Mouse (Mus musculus): ENCODE measurements around the gene Olfr19. TPM values are rescaled to one million over a fixed set of nuclear protein-coding genes. Genes with fewer than 3 reads are reported as not detected.
"Not testable (repeated sequence)": the region's sequence is repeated elsewhere in the genome, so short reads cannot be mapped to it uniquely, and the experiment has no call there.

Gene Olfr19
- not detected in 2 replicates for polyA plus RNA-seq (2012; ENCODE audit: insufficient read depth, low replicate concordance)

- no peaks in the 10 kb centered on the region for H3K36me3 ChIP-seq (replicated peaks; ENCODE audit: low read length)
- no peak within 1 kb of the TSS for H3K4me3 ChIP-seq (replicated peaks)
- no peaks in the 10 kb centered on the region for H3K4me1 ChIP-seq
- H3K27me3 ChIP-seq (replicated peaks), result no peaks in the 10 kb centered on the region
- H3K9me3 ChIP-seq, result no peaks in the 10 kb centered on the region
- TF ChIP-seq GATA1 (IDR thresholded peaks at IDR 0.05; ENCODE audit: borderline replicate concordance, low read length) (no peak), FLI1 (IDR thresholded peaks at IDR 0.05; ENCODE audit: low read length) (no peak)
Measured at GRCm38 (mm10) chr16:16676305-16676704, at the start of gene Olfr19. TSS of gene Olfr19 (minus strand) at chr16:16676405.

GRCm38 (mm10) chr16:16684975-16685374, 8.8 kb upstream of the Olfr19 start:
- H3K4me3 ChIP-seq (replicated peaks), result no peak overlapping the region
- no peaks in the 10 kb centered on the region for H3K4me1 ChIP-seq
- TF ChIP-seq GATA1 (IDR thresholded peaks at IDR 0.05; ENCODE audit: borderline replicate concordance, low read length) (no peak), FLI1 (IDR thresholded peaks at IDR 0.05; ENCODE audit: low read length) (no peak)

DNA sequence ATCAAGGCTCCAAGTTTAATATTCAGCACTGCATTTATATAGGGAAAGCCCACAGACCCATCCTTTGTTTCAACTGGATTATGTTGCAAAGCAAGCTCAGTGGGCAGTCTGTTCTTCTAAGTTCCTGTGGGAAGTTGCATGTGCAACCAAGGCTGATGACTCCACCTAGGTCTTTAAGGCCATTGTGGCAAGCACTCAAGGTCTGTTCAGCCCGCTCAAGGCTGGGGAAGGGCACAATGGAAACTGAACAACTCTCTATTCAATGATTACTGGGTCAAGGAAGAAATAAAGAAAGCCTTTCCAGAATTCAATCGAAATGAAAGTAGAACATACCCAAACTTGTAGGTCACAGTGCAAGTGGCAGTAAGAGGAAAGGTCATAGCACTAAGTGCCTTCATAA, 7.8 kb upstream of the Olfr19 start:
- no peaks in the 10 kb centered on the region for H3K36me3 ChIP-seq (replicated peaks; ENCODE audit: low read length)
- no peaks in the 10 kb centered on the region for H3K27me3 ChIP-seq (replicated peaks)
- no peak overlapping the region for H3K4me3 ChIP-seq (replicated peaks)
- no peaks in the 10 kb centered on the region for H3K9me3 ChIP-seq
- TF ChIP-seq GATA1 (IDR thresholded peaks at IDR 0.05; ENCODE audit: borderline replicate concordance, low read length), result no peak
- TF ChIP-seq FLI1 (IDR thresholded peaks at IDR 0.05; ENCODE audit: low read length), result no peak
- no peaks in the 10 kb centered on the region for H3K4me1 ChIP-seq

More at GRCm38 (mm10) chr16:16684975-16685374, 8.8 kb upstream of the Olfr19 start:
- H3K9me3 ChIP-seq, result no peaks in the 10 kb centered on the region
- H3K27me3 ChIP-seq (replicated peaks), result no peaks in the 10 kb centered on the region
- H3K36me3 ChIP-seq (replicated peaks; ENCODE audit: low read length), result no peaks in the 10 kb centered on the region

GRCm38 (mm10) chr16:16664994-16665393, 11.2 kb downstream of the Olfr19 start:
- no peaks in the 10 kb centered on the region for H3K9me3 ChIP-seq
- no peak for TF ChIP-seq GATA1 (IDR thresholded peaks at IDR 0.05; ENCODE audit: borderline replicate concordance, low read length)
- no peak for TF ChIP-seq FLI1 (IDR thresholded peaks at IDR 0.05; ENCODE audit: low read length)
- H3K36me3 ChIP-seq (replicated peaks; ENCODE audit: low read length), result no peaks in the 10 kb centered on the region
- H3K27me3 ChIP-seq (replicated peaks), result no peaks in the 10 kb centered on the region
- H3K4me3 ChIP-seq (replicated peaks), result no peak overlapping the region
- H3K4me1 ChIP-seq, result no peaks in the 10 kb centered on the region

DNA sequence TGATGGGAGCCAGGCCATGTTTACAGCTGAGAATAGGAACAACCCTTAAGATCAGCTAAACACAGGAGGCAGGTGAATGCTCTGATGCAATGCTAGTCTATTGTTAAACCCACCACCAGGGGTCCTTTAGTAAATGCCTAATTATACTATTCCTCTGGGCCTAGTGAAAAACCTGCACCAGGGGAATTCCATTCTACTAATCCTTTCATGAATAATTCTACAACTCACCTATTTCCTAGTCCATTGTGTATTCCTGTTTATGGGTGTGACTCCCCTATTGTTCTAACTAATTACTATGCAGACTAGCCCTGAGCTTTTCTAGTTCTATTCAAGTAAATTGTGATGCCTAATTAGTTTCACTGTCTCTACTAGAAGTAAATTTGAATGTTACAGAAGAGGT, 11.7 kb downstream of the Olfr19 start:
- H3K4me1 ChIP-seq; H3K4me3 ChIP-seq (replicated peaks); H3K27me3 ChIP-seq (replicated peaks); H3K36me3 ChIP-seq (replicated peaks; ENCODE audit: low read length); H3K9me3 ChIP-seq: not testable (repeated sequence)

- TF ChIP-seq GATA1 (IDR thresholded peaks at IDR 0.05; ENCODE audit: borderline replicate concordance, low read length), result no peak
- TF ChIP-seq FLI1 (IDR thresholded peaks at IDR 0.05; ENCODE audit: low read length), result no peak
- H3K9me3 ChIP-seq, result no peaks in the 10 kb centered on the region
Measured at GRCm38 (mm10) chr16:16645148-16645547, 31.1 kb downstream of the Olfr19 start.

DNA sequence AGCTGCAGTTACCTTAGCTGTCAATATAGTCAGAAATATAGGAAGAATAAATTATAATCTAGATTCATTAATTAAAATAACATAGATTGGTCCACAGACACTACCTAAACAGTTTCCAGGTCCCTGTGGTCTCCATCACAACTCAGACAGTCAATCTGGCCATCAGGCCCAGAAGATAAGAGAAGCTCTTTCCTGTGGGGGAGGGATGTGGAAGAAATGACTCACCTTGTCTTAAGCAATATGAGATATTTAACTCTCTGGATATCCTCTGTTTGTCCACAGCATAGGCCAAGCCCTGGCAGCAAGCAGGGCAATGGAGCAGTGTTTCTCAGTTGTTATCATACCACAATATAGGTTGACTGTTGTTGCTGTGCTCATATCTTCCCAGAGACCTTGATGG, 42.5 kb downstream of the Olfr19 start:
- TF ChIP-seq FLI1 (IDR thresholded peaks at IDR 0.05; ENCODE audit: low read length) (no peak), GATA1 (IDR thresholded peaks at IDR 0.05; ENCODE audit: borderline replicate concordance, low read length) (no peak)
- Histone ChIP-seq H3K9me3 (peaks cover 38% of the 10 kb centered on the region), H3K4me3 (replicated peaks) (no peak overlapping the region), H3K27me3 (replicated peaks) (no peaks in the 10 kb centered on the region), H3K36me3 (replicated peaks; ENCODE audit: low read length) (no peaks in the 10 kb centered on the region), H3K4me1 (no peaks in the 10 kb centered on the region)

More at GRCm38 (mm10) chr16:16645148-16645547, 31.1 kb downstream of the Olfr19 start:
- H3K36me3 ChIP-seq (replicated peaks; ENCODE audit: low read length), result no peaks in the 10 kb centered on the region
- no peak overlapping the region for H3K4me3 ChIP-seq (replicated peaks)
- H3K27me3 ChIP-seq (replicated peaks), result no peaks in the 10 kb centered on the region
- H3K4me1 ChIP-seq, result no peaks in the 10 kb centered on the region

Other genes with a start within 250 kb of the Olfr19 start
- gene Fgd4, start 75.9 kb downstream of the Olfr19 start, polyA plus RNA-seq (2012; ENCODE audit: insufficient read depth, low replicate concordance), result 0.06 and 0.47 TPM in 2 replicates
- gene Spag6l, start 153.1 kb upstream of the Olfr19 start, polyA plus RNA-seq (2012; ENCODE audit: insufficient read depth, low replicate concordance), result 0.04 TPM in 1 of 2 replicates, not detected in the other
- not detected in 2 replicates for gene Igll1, start 187.6 kb upstream of the Olfr19 start, polyA plus RNA-seq (2012; ENCODE audit: insufficient read depth, low replicate concordance)
- gene Top3b, start 194.3 kb upstream of the Olfr19 start, polyA plus RNA-seq (2012; ENCODE audit: insufficient read depth, low replicate concordance), result 11.5 and 26.0 TPM in 2 replicates
- not detected in 2 replicates for gene Vpreb1, start 194.4 kb upstream of the Olfr19 start, polyA plus RNA-seq (2012; ENCODE audit: insufficient read depth, low replicate concordance)
- 0.78 TPM in 1 of 2 replicates, not detected in the other for gene Ppm1f, start 220.1 kb upstream of the Olfr19 start, polyA plus RNA-seq (2012; ENCODE audit: insufficient read depth, low replicate concordance)